In genomic region chr6:134926803-134927594, GRCm38 (mm10) we compare ENCODE assay signal across 8 mouse cellular contexts. TPM values are rescaled to one million over a fixed set of nuclear protein-coding genes. Genes with fewer than 3 reads are reported as not detected.
DNase-seq lines count a peak whose midpoint lies in the region; ATAC-seq lines count a peak whose summit lies in the region.

No protein-coding gene starts in this region.

- H3K27ac ChIP-seq in forebrain, embryonic 12.5 days: peak overlapping the region; percentile 100
- peak overlapping the region; percentile 95 for H3K27ac ChIP-seq in macrophage

- DNase-seq in gastrocnemius, adult 18-20 months (ENCODE audit: low spot score): peak; percentile 43
- DNase-seq in gastrocnemius, adult 8-10 months (ENCODE audit: low spot score in 2 of 2): no peak
- DNase-seq in c-Kit-negative CD71-positive TER-119-positive erythroid progenitor cells, embryonic 14.5 days (ENCODE audit: low read depth, low spot score): peak; percentile 58
- peak; percentile 37 to 48 for DNase-seq in layer of hippocampus, postnatal 25 days (ENCODE audit: extremely low spot score in 1 of 2, low spot score in 1 of 2)
- DNase-seq in right cerebral cortex, postnatal 25 days: peak; percentile 63

- peak overlapping the region; percentile 85 for H3K9ac ChIP-seq in forebrain, embryonic 12.5 days

- peak overlapping the region; percentile 93 for H3K4me2 ChIP-seq in forebrain, embryonic 12.5 days

- no peaks in the 10 kb centered on the region for H3K27me3 ChIP-seq in forebrain, embryonic 12.5 days

- peaks cover 62% of the 10 kb centered on the region for H3K4me1 ChIP-seq in forebrain, embryonic 12.5 days

- H3K4me3 ChIP-seq in forebrain, embryonic 12.5 days (replicated peaks): peak overlapping the region; percentile 57
- H3K4me3 ChIP-seq in macrophage (ENCODE audit: inconsistent target): peak overlapping the region; percentile 71

- peak; percentile 47 for ATAC-seq in forebrain, embryonic 12.5 days (ENCODE audit: low FRiP score)
- peak; percentile 26 to 40; a peak in 2 of 4 replicates for ATAC-seq in hematopoietic stem cell, adult 5-6 weeks (replicated peaks in 1 of 2; ENCODE audit: insufficient read depth in 1 of 2, low FRiP score in 2 of 2, low TSS enrichment in 1 of 2, low read depth in 1 of 2, poor library complexity in 2 of 2, severe bottlenecking in 2 of 2)

- peaks cover 74% of the 10 kb centered on the region for H3K79me2 ChIP-seq in macrophage (ENCODE audit: inconsistent target)

- H3K36me3 ChIP-seq in forebrain, embryonic 12.5 days (replicated peaks): peaks cover 4% of the 10 kb centered on the region
- H3K36me3 ChIP-seq in macrophage (ENCODE audit: inconsistent target): no peaks in the 10 kb centered on the region

- H3K9me3 ChIP-seq in forebrain, embryonic 12.5 days: no peaks in the 10 kb centered on the region

- WGBS in forebrain, embryonic 12.5 days: under 1% methylated on average over 61 of the region's 63 CpGs
- under 1% methylated on average over 63 of the region's 63 CpGs for WGBS in macrophage (ENCODE audit: missing documents)

RNA-seq across cellular contexts. Expression of gene Cdkn1b, which starts 6.8 kb away (rescaled TPM):
- 10 to 100 TPM; 32.2 to 34.1 TPM for total RNA-seq in gastrocnemius, adult 18-20 months (2021)
- 10 to 100 TPM; 30.9 to 37.5 (median 33.1) TPM for total RNA-seq in gastrocnemius, adult 8-10 months (2022)
- polyA plus RNA-seq in forebrain, embryonic 12.5 days (2016; fragmentation: Nextera tagmentation; extraction: Ambion mirVana): 36.4 and 40.5 TPM in 2 replicates
- 74.5 and 98.0 TPM in 2 replicates for total RNA-seq in hematopoietic stem cell, adult 5-6 weeks (2017)
- total RNA-seq in layer of hippocampus, postnatal 25 days (2021): 10 to 100 TPM; 51.3 to 51.5 TPM
- total RNA-seq in macrophage (2018; cell fraction: chromatin; rRNA removed): 10 to 100 TPM; 14.1 to 72.0 (median 31.5) TPM
- 10 to 100 TPM; 12.9 to 44.8 (median 20.9) TPM for total RNA-seq in macrophage (2018; cell fraction: cytosol; rRNA removed)
- total RNA-seq in macrophage (2018; cell fraction: nucleus; rRNA removed): 10 to 100 TPM; 18.9 to 91.9 (median 37.5) TPM
- polyA plus RNA-seq in macrophage (2018): 13.0 to 49.2 TPM (median 33.8 TPM) in 3 replicates

RNA-seq across cellular contexts. Expression of gene Gpr19, which starts 28.6 kb away (rescaled TPM):
- 1 to 10 TPM; 4.2 to 5.1 TPM for total RNA-seq in gastrocnemius, adult 18-20 months (2021)
- 1 to 10 TPM; 3.6 to 5.4 (median 4.7) TPM for total RNA-seq in gastrocnemius, adult 8-10 months (2022)
- polyA plus RNA-seq in forebrain, embryonic 12.5 days (2016; fragmentation: Nextera tagmentation; extraction: Ambion mirVana): 38.5 and 45.6 TPM in 2 replicates
- 4.6 and 9.9 TPM in 2 replicates for total RNA-seq in hematopoietic stem cell, adult 5-6 weeks (2017)
- total RNA-seq in layer of hippocampus, postnatal 25 days (2021): 10 to 100 TPM; 25.2 to 28.3 TPM
- total RNA-seq in macrophage (2018; cell fraction: chromatin; rRNA removed): 1 to 10 TPM; 1.7 to 9.3 (median 4.4) TPM
- 1 to 10 TPM; 1.1 to 3.4 (median 1.8) TPM for total RNA-seq in macrophage (2018; cell fraction: cytosol; rRNA removed)
- 1 to 10 TPM; 1.2 to 8.8 (median 3.6) TPM for total RNA-seq in macrophage (2018; cell fraction: nucleus; rRNA removed)
- 2.1 to 4.4 TPM (median 2.6 TPM) in 3 replicates for polyA plus RNA-seq in macrophage (2018)

RNA-seq across cellular contexts. Expression of gene Apold1, which starts 54.5 kb away (rescaled TPM):
- 1 to 10 TPM; 1.6 to 4.9 TPM for total RNA-seq in gastrocnemius, adult 18-20 months (2021)
- total RNA-seq in gastrocnemius, adult 8-10 months (2022): 1 to 10 TPM; 1.0 to 1.7 (median 1.4) TPM
- 3.7 and 3.9 TPM in 2 replicates for polyA plus RNA-seq in forebrain, embryonic 12.5 days (2016; fragmentation: Nextera tagmentation; extraction: Ambion mirVana)
- total RNA-seq in hematopoietic stem cell, adult 5-6 weeks (2017): 0.94 and 2.0 TPM in 2 replicates
- total RNA-seq in layer of hippocampus, postnatal 25 days (2021): 1 to 10 TPM; 2.5 to 2.8 TPM
- total RNA-seq in macrophage (2018; cell fraction: chromatin; rRNA removed): under 1 TPM in 9 of 26 experiments, not detected in 17; 0.19 to 0.86 (median 0.31) TPM
- under 1 TPM in 21 of 26 experiments, not detected in 5; 0.03 to 0.70 (median 0.10) TPM for total RNA-seq in macrophage (2018; cell fraction: cytosol; rRNA removed)
- 1 to 10 TPM in 1 of 26 experiments, under 1 TPM in 11, not detected in 14; 0.11 to 2.1 (median 0.33) TPM for total RNA-seq in macrophage (2018; cell fraction: nucleus; rRNA removed)
- 0.06 TPM in 1 of 3 replicates, not detected in the others for polyA plus RNA-seq in macrophage (2018)

Comparison
In these comparisons a context has a peak if more than half of its experiments do, and no peak if none do; other contexts are left out.
1. DNase-seq: peak in gastrocnemius, adult 18-20 months (single experiment), c-Kit-negative CD71-positive TER-119-positive erythroid progenitor cells, embryonic 14.5 days (single experiment), layer of hippocampus, postnatal 25 days (2 of 2) and right cerebral cortex, postnatal 25 days (single experiment); none in gastrocnemius, adult 8-10 months (0 of 2).